Mouse (Mus musculus): ENCODE measurements around the gene Gm17660. TPM values are rescaled to one million over a fixed set of nuclear protein-coding genes. Genes with fewer than 3 reads are reported as not detected.

The Gm17660 gene
- total and polyA plus RNA-seq, 3 experiments: not detected

DNA sequence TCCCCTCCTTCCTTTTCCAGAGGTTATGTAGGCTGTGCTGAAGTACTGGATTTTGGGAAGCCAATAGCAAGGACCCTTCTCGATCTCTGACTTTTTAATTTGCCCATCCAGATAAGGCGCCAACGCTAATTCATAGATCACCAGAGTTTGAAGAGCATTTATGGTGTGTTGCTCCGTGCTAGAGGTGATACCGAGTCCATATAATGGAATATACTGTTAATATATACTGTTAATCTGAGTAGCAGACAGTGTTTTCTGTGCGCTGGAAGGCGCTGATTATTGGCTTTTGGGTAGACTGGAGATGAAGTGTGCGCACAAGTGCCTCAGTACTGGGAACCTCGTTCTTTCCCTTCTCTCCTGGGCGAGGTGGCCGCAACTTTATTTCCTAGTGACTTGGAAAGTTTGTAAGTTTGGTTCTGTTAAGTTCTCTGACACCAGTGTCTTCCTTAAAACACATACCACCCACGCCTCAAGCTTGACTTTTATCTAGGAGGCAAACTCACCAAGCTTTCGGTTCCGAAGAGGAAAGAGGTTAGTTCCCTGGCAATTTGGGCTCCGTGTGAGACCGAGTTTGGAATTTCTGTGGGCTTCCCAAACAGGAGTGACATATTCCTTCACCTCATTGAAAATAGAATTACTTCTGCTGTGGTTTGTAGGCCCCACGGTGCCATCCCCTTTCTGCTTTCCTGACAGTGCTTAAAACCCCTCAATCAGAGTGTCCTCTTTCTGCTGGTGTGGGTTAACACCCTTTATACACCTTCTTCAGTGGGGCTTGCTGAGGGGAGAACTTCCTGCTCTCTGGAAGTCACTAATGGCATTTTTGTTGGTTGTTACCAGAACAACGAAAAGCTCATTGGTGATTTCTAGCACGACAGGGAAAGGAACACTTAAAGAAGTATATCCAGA, 30.0 kb downstream of the Gm17660 start:
- TF ChIP-seq MYC (IDR thresholded peaks at IDR 0.05; ENCODE audit: low read depth, low read length) (peak; percentile 52; the same call in 1 of the 2 replicates), MAX (IDR thresholded peaks at IDR 0.05; ENCODE audit: low read length) (peak; percentile 44; the same call in 1 of the 2 replicates), ZMIZ1 (IDR thresholded peaks at IDR 0.05; ENCODE audit: low read depth, low read length) (peak; percentile 18; the same call in 1 of the 2 replicates), MYB (IDR thresholded peaks at IDR 0.05; ENCODE audit: low read depth, low read length) (no peak), NELFE (IDR thresholded peaks at IDR 0.05; ENCODE audit: low read depth, low read length) (no peak), GATA1 (IDR thresholded peaks at IDR 0.05; ENCODE audit: low read depth, low read length) (peak; percentile 40; the same call in 1 of the 2 replicates), ELF1 (IDR thresholded peaks at IDR 0.05; ENCODE audit: low read depth, low read length) (no peak), USF2 (IDR thresholded peaks at IDR 0.05; ENCODE audit: borderline replicate concordance in 1 of 2, insufficient read depth in 1 of 2, low read depth in 1 of 2, low read length in 2 of 2) (0 out of 4 replicates have a peak, but pooled peaks of 1 of the 2 experiments have one; percentile 14), GABPA (IDR thresholded peaks at IDR 0.05; ENCODE audit: low read depth, low read length) (no peak), TAL1 (IDR thresholded peaks at IDR 0.05; ENCODE audit: low read length) (no peak), TBP (IDR thresholded peaks at IDR 0.05; ENCODE audit: low read depth, low read length) (peak; percentile 32; the same call in 1 of the 2 replicates), POLR2AphosphoS5 (IDR thresholded peaks at IDR 0.05; ENCODE audit: borderline replicate concordance, low read depth, low read length) (no peak), ZKSCAN1 (IDR thresholded peaks at IDR 0.05; ENCODE audit: low read depth, low read length) (no peak), ZNF384 (IDR thresholded peaks at IDR 0.05; ENCODE audit: low read depth, low read length) (no peak), BHLHE40 (IDR thresholded peaks at IDR 0.05; ENCODE audit: borderline replicate concordance, low read depth, low read length) (no peak), MXI1 (IDR thresholded peaks at IDR 0.05; ENCODE audit: low read depth, low read length) (no peak; the same call in none of the 2 replicates), UBTF (IDR thresholded peaks at IDR 0.05; ENCODE audit: borderline replicate concordance, insufficient read depth, low read depth, low read length) (0 out of 2 replicates have a peak, but pooled peaks have one; percentile 38), SMC3 (IDR thresholded peaks at IDR 0.05; ENCODE audit: low read depth, low read length) (no peak), POLR2A (IDR thresholded peaks at IDR 0.05; ENCODE audit: control insufficient read depth in 1 of 2, insufficient read depth in 1 of 2, low read depth in 1 of 2, low read length in 2 of 2, poor library complexity in 1 of 2) (no peak), EP300 (IDR thresholded peaks at IDR 0.05; ENCODE audit: low read depth in 1 of 2, low read length in 2 of 2) (peak in 1 of 2 experiments; percentile 8; a peak in 1 of 4 replicates), ZC3H11A (IDR thresholded peaks at IDR 0.05; ENCODE audit: low read depth, low read length) (no peak), USF1 (IDR thresholded peaks at IDR 0.05; ENCODE audit: low read depth, low read length) (no peak), NRF1 (IDR thresholded peaks at IDR 0.05; ENCODE audit: insufficient read depth, low read depth, low read length, poor library complexity, severe bottlenecking) (no peak), JUND (IDR thresholded peaks at IDR 0.05; ENCODE audit: low read depth, low read length) (no peak), SIN3A (IDR thresholded peaks at IDR 0.05; ENCODE audit: low read length) (peak; percentile 54; the same call in 1 of the 2 replicates), CTCF (IDR thresholded peaks at IDR 0.05 in 2 of 3, conservative IDR thresholded peaks at IDR 0.05 in 1 of 3; ENCODE audit: control insufficient read depth in 1 of 3, insufficient read depth in 1 of 3, low read depth in 2 of 3, low read length in 3 of 3, poor library complexity in 1 of 3, severe bottlenecking in 1 of 3) (no peak), TCF12 (IDR thresholded peaks at IDR 0.05; ENCODE audit: low read depth, low read length) (no peak)
- H3K27ac ChIP-seq (ENCODE audit: control insufficient read depth, low read depth, low read length): peak overlapping the region; percentile 88
- peaks cover 14% of the 10 kb centered on the region for H3K79me2 ChIP-seq (ENCODE audit: control insufficient read depth, insufficient read depth, low read length, poor library complexity)
- DNase-seq (ENCODE audit: low read depth, low spot score): peak; percentile 71
- no peaks in the 10 kb centered on the region for H3K9me3 ChIP-seq (replicated peaks; ENCODE audit: insufficient read depth, low read length)
- H3K9ac ChIP-seq (ENCODE audit: control insufficient read depth, low read depth, low read length, poor library complexity, severe bottlenecking): peak overlapping the region; percentile 80
- H3K4me3 ChIP-seq (ENCODE audit: control insufficient read depth in 1 of 2, insufficient read depth in 1 of 2, low read depth in 2 of 2, low read length in 2 of 2): peak overlapping the region; percentile 92 to 95
- peaks cover 5 to 33% of the 10 kb centered on the region in 2 experiments for H3K36me3 ChIP-seq (ENCODE audit: control insufficient read depth in 1 of 2, insufficient read depth in 2 of 2, low read length in 2 of 2)
- H3K4me1 ChIP-seq (ENCODE audit: control insufficient read depth in 1 of 2, insufficient read depth in 2 of 2, low read length in 2 of 2): peaks cover 9 to 25% of the 10 kb centered on the region in 2 experiments
- no peaks in the 10 kb centered on the region for H3K27me3 ChIP-seq (ENCODE audit: control insufficient read depth in 1 of 2, insufficient read depth in 2 of 2, low read length in 2 of 2)
